Mouse (Mus musculus) testis, adult 2 months (tissue): ENCODE measurements around the gene Ngrn. TPM values are rescaled to one million over a fixed set of nuclear protein-coding genes. Genes with fewer than 3 reads are reported as not detected.

Experiments
- H3K27ac ChIP-seq: fragments of 200-500 bp; 2 replicates; pipeline ENCODE4 v1.5.1; 2012; ENCODE audit warnings: low read depth, low read length; ENCODE audit not compliant: control insufficient read depth, insufficient read depth
- H3K27me3 ChIP-seq: fragments of 200-500 bp; 2 replicates; pipeline ENCODE4 v1.6.1; 2012; ENCODE audit warnings: mild to moderate bottlenecking, low read length, moderate library complexity; ENCODE audit not compliant: control insufficient read depth, insufficient read depth
- H3K36me3 ChIP-seq: fragments of 200-500 bp; 2 replicates; pipeline ENCODE4 v1.6.1; 2012; ENCODE audit warnings: mild to moderate bottlenecking, low read length; ENCODE audit not compliant: control insufficient read depth, insufficient read depth
- H3K4me1 ChIP-seq: fragments of 200-500 bp; 2 replicates; pipeline ENCODE4 v1.6.1; 2012; ENCODE audit warnings: low read length; ENCODE audit not compliant: control insufficient read depth, insufficient read depth
- H3K4me3 ChIP-seq: fragments of 200-500 bp; 2 replicates; pipeline ENCODE4 v1.5.1; 2012; ENCODE audit warnings: low read depth, mild to moderate bottlenecking, low read length, moderate library complexity, mixed read lengths; ENCODE audit not compliant: control insufficient read depth
- CTCF ChIP-seq: fragments of 200-500 bp; IDR thresholded peaks from 2 replicates; pipeline ENCODE4 v1.5.1; 2012; ENCODE audit warnings: low read depth, mild to moderate bottlenecking, inconsistent platforms, low read length, moderate library complexity; ENCODE audit not compliant: control insufficient read depth, insufficient read depth, insufficient replicate concordance
- POLR2A ChIP-seq: fragments of 200-500 bp; IDR thresholded peaks from 2 replicates; pipeline ENCODE4 v1.6.1; 2012; ENCODE audit warnings: low read depth, mild to moderate bottlenecking, inconsistent platforms, low read length, moderate library complexity; ENCODE audit not compliant: control insufficient read depth
- polyA plus RNA-seq: library from polyadenylated mRNA; depleted of rRNA; stranded (reverse); fragments of >200 nt; gene quantifications from 2 replicates; pipeline ENCODE4 v1.2.3, GENCODE M21; 2012; rRNA removed

Ngrn gene
- polyA plus RNA-seq = 10.1 and 10.3 TPM in 2 replicates

- H3K4me1 ChIP-seq = peaks cover 11% of the 10 kb centered on the region
- H3K27me3 ChIP-seq = no peaks in the 10 kb centered on the region
- H3K36me3 ChIP-seq = peaks cover 2% of the 10 kb centered on the region; the same call in 1 of the 2 replicates
- peak within 1 kb of the TSS; percentile 89 for H3K27ac ChIP-seq
- TF ChIP-seq CTCF (no peak; the same call in 1 of the 2 replicates), POLR2A (peak; percentile 94)
- H3K4me3 ChIP-seq = peak within 1 kb of the TSS; percentile 97
Measured at GRCm38 (mm10) chr7:80260625-80261371, at the start of gene Ngrn. Gene Ngrn (plus strand): TSS chr7:80261215.

- no peaks in the 10 kb centered on the region; the same call in 1 of the 2 replicates for H3K36me3 ChIP-seq
- TF ChIP-seq CTCF (no peak), POLR2A (no peak)
- no peak overlapping the region for H3K4me3 ChIP-seq
Measured at GRCm38 (mm10) chr7:80213604-80214003, 47.4 kb upstream of the Ngrn start.

DNA sequence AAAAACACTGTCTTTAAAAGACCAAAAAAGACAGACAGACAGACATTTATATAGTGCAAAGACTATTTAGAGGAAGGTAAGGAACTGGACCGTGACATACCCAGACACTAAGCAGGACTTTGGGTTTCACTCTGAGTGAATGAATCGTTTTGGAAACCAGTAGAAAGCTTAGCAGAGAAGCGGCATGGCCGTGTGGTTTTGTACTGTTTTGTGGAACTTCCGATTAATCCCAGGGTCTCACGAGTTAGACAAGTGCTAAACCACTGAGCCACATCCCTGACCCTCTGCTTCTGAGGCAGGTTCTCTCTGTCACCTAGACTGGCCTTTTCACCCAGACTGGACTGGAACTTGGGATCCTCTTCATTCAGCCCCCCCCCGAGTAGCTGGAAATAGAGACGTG is 46.6 kb upstream of the Ngrn start:
- H3K27ac ChIP-seq = no peak overlapping the region
- no peaks in the 10 kb centered on the region for H3K27me3 ChIP-seq
- no peaks in the 10 kb centered on the region; the same call in 1 of the 2 replicates for H3K36me3 ChIP-seq
- H3K4me1 ChIP-seq = no peaks in the 10 kb centered on the region
- TF ChIP-seq CTCF (no peak), POLR2A (no peak)
- H3K4me3 ChIP-seq = no peak overlapping the region

More at GRCm38 (mm10) chr7:80213604-80214003, 47.4 kb upstream of the Ngrn start:
- H3K27ac ChIP-seq = no peak overlapping the region
- peaks cover 2% of the 10 kb centered on the region; the same call in 1 of the 2 replicates for H3K4me1 ChIP-seq
- H3K27me3 ChIP-seq = no peaks in the 10 kb centered on the region

DNA sequence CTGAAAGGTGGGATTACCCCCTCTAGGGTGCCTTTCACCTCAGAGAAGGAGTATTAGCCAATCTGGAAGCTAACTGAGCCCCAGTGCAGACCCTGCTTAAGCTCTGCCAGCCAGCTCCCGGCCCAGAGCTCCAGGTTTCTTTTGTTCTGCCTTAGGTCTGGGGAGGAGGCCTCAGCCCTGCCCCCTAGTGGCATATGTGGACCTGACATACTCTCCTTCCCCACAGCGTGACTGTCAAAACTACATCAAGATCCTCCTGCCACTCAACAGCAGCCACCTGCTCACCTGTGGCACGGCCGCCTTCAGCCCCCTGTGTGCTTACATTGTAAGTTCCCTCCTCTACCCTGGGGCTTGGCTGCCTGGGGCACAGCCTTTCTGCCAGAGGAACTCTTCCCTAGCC is 45.6 kb upstream of the Ngrn start:
- Histone ChIP-seq H3K4me1 (no peaks in the 10 kb centered on the region), H3K36me3 (no peaks in the 10 kb centered on the region; the same call in none of the 2 replicates), H3K27me3 (no peaks in the 10 kb centered on the region), H3K4me3 (no peak overlapping the region), H3K27ac (no peak overlapping the region)
- TF ChIP-seq CTCF (peak; percentile 78; the same call in 1 of the 2 replicates), POLR2A (no peak)

DNA sequence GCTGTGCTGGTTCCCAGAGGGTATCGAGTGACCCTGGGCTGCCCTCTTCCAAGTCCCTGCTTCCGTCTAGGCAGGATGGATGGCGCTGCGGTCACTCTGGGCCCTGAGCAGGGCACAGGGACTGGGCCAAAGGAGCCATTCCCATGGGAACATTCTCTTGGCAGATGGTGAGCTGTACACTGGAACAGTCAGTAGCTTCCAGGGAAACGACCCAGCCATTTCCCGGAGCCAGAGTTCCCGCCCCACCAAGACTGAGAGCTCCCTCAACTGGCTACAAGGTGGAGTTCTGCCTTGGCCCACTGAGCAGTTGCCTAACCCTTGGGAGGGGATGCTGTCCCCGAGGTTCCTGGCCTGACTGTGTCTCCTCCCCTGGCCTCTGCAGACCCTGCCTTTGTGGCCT is 44.4 kb upstream of the Ngrn start:
- Histone ChIP-seq H3K27me3 (no peaks in the 10 kb centered on the region), H3K36me3 (peaks cover 3% of the 10 kb centered on the region), H3K4me3 (no peak overlapping the region), H3K4me1 (no peaks in the 10 kb centered on the region), H3K27ac (no peak overlapping the region)
- no peak for TF ChIP-seq CTCF
- no peak for TF ChIP-seq POLR2A

GRCm38 (mm10) chr7:80218666-80219065 is 42.3 kb upstream of the Ngrn start:
- Histone ChIP-seq H3K4me1 (no peaks in the 10 kb centered on the region), H3K27me3 (no peaks in the 10 kb centered on the region), H3K27ac (no peak overlapping the region), H3K36me3 (peaks cover 3% of the 10 kb centered on the region), H3K4me3 (no peak overlapping the region)
- no peak for TF ChIP-seq POLR2A
- TF ChIP-seq CTCF = no peak

GRCm38 (mm10) chr7:80220237-80220797 is 40.7 kb upstream of the Ngrn start:
- H3K27ac ChIP-seq = no peak overlapping the region

More at GRCm38 (mm10) chr7:80220237-80220797, 40.7 kb upstream of the Ngrn start:
- H3K36me3 ChIP-seq = peaks cover 3% of the 10 kb centered on the region
- no peaks in the 10 kb centered on the region for H3K27me3 ChIP-seq
- TF ChIP-seq POLR2A (no peak), CTCF (no peak)
- H3K4me3 ChIP-seq = no peak overlapping the region
- H3K4me1 ChIP-seq = no peaks in the 10 kb centered on the region
